Mouse (Mus musculus) midbrain, embryonic 11.5 days (tissue): ENCODE measurements around the gene Zzef1. TPM values are rescaled to one million over a fixed set of nuclear protein-coding genes. Genes with fewer than 3 reads are reported as not detected.

Experiments
- ATAC-seq: fragments of 200-750 bp; cut with Nextera tagmentation; 2 replicates; pipeline ENCODE4 v1.8.0; 2017; ENCODE audit warnings: moderate TSS enrichment, moderate library complexity; ENCODE audit not compliant: low FRiP score
- DNase-seq: peaks from one replicate; pipeline ENCODE4 v3.0.0; 2015; ENCODE audit warnings: low spot score; ENCODE audit errors: missing footprints
- H3K27ac ChIP-seq: fragments of 300-500 bp; sonication (generic); 2 replicates; pipeline ENCODE4 v1.5.1; 2014; ENCODE audit warnings: low read depth, low read length
- H3K27me3 ChIP-seq: fragments of 300-500 bp; sonication (generic); 2 replicates; pipeline ENCODE4 v1.6.1; 2014; ENCODE audit warnings: mild to moderate bottlenecking, low read length, moderate library complexity, mixed read lengths; ENCODE audit not compliant: control insufficient read depth, insufficient read depth
- H3K36me3 ChIP-seq: fragments of 300-500 bp; sonication (generic); 2 replicates; pipeline ENCODE4 v1.6.1; 2014; ENCODE audit warnings: mild to moderate bottlenecking, low read length, moderate library complexity, mixed read lengths; ENCODE audit not compliant: control insufficient read depth, insufficient read depth
- H3K4me1 ChIP-seq: fragments of 300-500 bp; sonication (generic); 2 replicates; pipeline ENCODE4 v1.6.1; 2014; ENCODE audit warnings: low read length; ENCODE audit not compliant: control insufficient read depth, insufficient read depth
- H3K4me2 ChIP-seq: fragments of 300-500 bp; sonication (generic); 2 replicates; pipeline ENCODE4 v1.6.1; 2014; ENCODE audit warnings: mild to moderate bottlenecking, moderate library complexity
- H3K4me3 ChIP-seq: fragments of 300-500 bp; sonication (generic); 2 replicates; pipeline ENCODE4 v1.5.1; 2014; ENCODE audit warnings: low read depth, low read length
- H3K9ac ChIP-seq: fragments of 300-500 bp; sonication (generic); 2 replicates; pipeline ENCODE4 v1.6.1; 2014; ENCODE audit warnings: low read length
- H3K9me3 ChIP-seq: fragments of 300-500 bp; sonication (generic); 2 replicates; pipeline ENCODE4 v1.6.1; 2016; ENCODE audit warnings: low read length; ENCODE audit not compliant: control insufficient read depth
- WGBS: fragments of 180-500 bp; shearing (Covaris S2); extraction: QIAGEN DNeasy Blood & Tissue Kit; methylation state at CpG from one replicate; pipeline ENCODE4 v1.1.7; 2014; 5-methylcytosine and 5-hydroxymethylcytosine counted together
- polyA plus RNA-seq: library from polyadenylated mRNA; unstranded; fragments of >200 nt; fragmentation: Nextera tagmentation; extraction: Ambion mirVana; gene quantifications from 2 replicates; pipeline ENCODE4 v1.2.1, GENCODE M21; 2014

Zzef1 gene
- polyA plus RNA-seq, 1 experiment from 2014 or later: 8.3 TPM

DNA sequence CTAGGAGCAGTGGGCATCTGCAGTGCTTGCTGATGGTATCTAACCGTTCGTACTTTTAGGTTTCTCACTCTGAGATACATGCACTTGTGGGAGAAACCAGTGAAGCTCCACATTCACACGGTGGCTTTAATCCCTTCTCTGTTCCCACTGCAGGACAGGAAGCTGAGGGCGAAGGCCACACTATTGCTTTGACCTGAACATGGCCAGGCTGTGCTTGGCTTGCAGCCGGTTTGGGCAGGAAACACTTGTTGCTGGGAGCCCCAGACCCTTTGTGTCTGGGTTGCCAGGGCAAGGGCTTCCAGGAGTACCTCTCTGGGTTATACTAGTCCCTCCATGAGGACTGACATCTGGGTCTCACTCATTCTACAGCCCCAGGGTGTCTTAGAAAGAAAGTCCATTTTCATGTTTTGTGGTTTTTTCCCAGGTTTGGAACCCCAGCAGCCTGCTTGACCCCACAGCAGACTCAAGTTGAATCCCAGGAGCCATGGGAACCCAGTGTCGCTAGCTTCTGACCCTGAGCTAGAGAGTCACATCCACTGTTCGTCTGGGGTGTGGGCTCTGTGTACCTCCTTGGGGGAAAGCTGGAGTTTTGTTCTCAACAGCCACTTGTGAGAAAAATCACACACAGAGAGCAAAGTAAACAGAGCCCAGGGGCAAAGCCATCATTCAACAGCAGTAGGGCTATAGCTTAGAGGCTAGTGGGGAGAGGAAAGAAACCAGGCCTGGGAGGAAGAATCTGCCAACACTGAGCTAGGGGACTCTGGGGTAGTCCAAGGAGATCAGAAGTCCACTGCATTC is 149.2 kb downstream of the Zzef1 start:
- Histone ChIP-seq H3K27ac (no peak overlapping the region), H3K4me2 (no peak overlapping the region), H3K9ac (no peak overlapping the region), H3K4me1 (peaks cover 6% of the 10 kb centered on the region), H3K36me3 (no peaks in the 10 kb centered on the region), H3K9me3 (no peaks in the 10 kb centered on the region; the same call in 1 of the 2 replicates), H3K4me3 (no peak overlapping the region), H3K27me3 (no peaks in the 10 kb centered on the region)
- ATAC-seq (no peak), DNase-seq (peak; percentile 76)
- WGBS: 51% methylated on average over 7 of the region's 7 CpGs

DNA sequence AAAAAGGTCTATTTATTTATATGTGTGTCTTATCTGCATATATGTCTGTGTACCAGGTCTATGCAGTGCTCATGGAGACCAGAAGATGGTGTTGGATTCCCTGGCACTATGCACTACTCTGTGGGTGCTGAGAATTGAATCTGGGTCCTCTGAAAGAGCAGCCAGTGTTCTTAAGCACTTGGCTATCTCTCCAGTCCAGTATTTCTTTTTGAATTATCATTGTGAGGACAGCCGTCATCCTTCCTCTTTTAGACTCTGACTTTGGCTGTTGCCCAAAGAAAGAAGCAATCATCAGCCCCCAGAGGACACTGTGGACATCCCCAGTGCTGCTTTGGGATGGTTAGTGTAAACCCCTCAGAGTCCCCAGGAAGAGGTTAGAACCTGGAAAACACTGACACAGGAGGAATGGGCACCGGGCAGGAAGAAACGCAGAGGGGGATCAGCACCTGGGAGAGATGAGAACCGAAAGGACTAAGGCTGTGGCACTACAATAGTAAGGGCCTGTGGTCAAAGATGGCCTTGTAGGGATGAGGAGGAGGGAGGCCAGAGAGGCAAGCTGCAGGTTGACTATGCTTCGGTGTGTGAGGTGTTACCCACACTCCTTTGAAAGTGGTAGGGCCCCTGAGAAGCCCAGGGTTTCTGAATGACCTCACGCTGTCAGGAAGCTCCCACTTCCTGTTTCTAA is 150.0 kb downstream of the Zzef1 start:
- 64% methylated on average over 6 of the region's 6 CpGs for WGBS
- ATAC-seq (no peak), DNase-seq (no peak)
- no peaks in the 10 kb centered on the region for H3K27me3 ChIP-seq
- no peak overlapping the region for H3K4me2 ChIP-seq
- H3K9me3 ChIP-seq: no peaks in the 10 kb centered on the region; the same call in 1 of the 2 replicates
- H3K4me3 ChIP-seq: no peak overlapping the region
- no peak overlapping the region for H3K9ac ChIP-seq
- H3K36me3 ChIP-seq: no peaks in the 10 kb centered on the region
- no peak overlapping the region for H3K27ac ChIP-seq
- peaks cover 2% of the 10 kb centered on the region; the same call in 1 of the 2 replicates for H3K4me1 ChIP-seq

GRCm38 (mm10) chr11:72946560-72947119 is 150.6 kb downstream of the Zzef1 start:
- H3K4me1 ChIP-seq: peaks cover 2% of the 10 kb centered on the region; the same call in 1 of the 2 replicates
- DNase-seq: no peak
- no peak overlapping the region for H3K4me3 ChIP-seq
- no peaks in the 10 kb centered on the region for H3K27me3 ChIP-seq
- H3K9me3 ChIP-seq: no peaks in the 10 kb centered on the region; the same call in 1 of the 2 replicates
- WGBS: 51% methylated on average over 6 of the region's 6 CpGs
- ATAC-seq: no peak
- no peak overlapping the region for H3K9ac ChIP-seq
- H3K27ac ChIP-seq: no peak overlapping the region
- H3K36me3 ChIP-seq: no peaks in the 10 kb centered on the region
- H3K4me2 ChIP-seq: no peak overlapping the region

DNA sequence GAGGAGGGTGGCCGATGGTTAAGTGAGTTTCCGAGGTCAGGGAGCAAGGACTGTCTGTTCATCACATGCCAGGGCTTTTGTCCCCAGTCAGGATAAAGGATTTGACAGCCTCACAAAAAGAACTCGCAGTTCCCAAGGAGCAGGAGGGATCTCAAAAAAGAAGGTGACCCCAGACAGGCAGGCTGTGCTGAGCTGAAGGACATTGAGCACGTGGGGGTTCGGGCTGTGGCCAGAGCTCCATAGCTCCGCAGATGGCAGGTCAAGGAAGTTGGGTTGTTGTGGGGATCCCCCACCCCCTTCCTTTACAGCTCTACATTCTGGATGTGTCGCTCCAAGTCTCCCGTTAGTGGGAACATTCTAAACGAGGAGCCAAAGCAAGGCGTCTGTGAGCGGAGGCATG is 151.8 kb downstream of the Zzef1 start:
- Histone ChIP-seq H3K4me1 (peaks cover 2% of the 10 kb centered on the region; the same call in 1 of the 2 replicates), H3K36me3 (no peaks in the 10 kb centered on the region), H3K9ac (peak overlapping the region; percentile 27; the same call in 1 of the 2 replicates), H3K4me3 (no peak overlapping the region), H3K27ac (no peak overlapping the region), H3K27me3 (no peaks in the 10 kb centered on the region), H3K9me3 (no peaks in the 10 kb centered on the region; the same call in 1 of the 2 replicates), H3K4me2 (no peak overlapping the region)
- no peak for DNase-seq
- 54% methylated on average over 11 of the region's 11 CpGs for WGBS
- ATAC-seq: no peak

GRCm38 (mm10) chr11:72948254-72948653 is 152.2 kb downstream of the Zzef1 start:
- Histone ChIP-seq H3K9me3 (no peaks in the 10 kb centered on the region; the same call in 1 of the 2 replicates), H3K4me2 (no peak overlapping the region), H3K36me3 (no peaks in the 10 kb centered on the region), H3K4me3 (no peak overlapping the region), H3K9ac (no peak overlapping the region), H3K27ac (no peak overlapping the region), H3K27me3 (no peaks in the 10 kb centered on the region), H3K4me1 (peaks cover 2% of the 10 kb centered on the region; the same call in 1 of the 2 replicates)
- ATAC-seq (no peak), DNase-seq (no peak)
- WGBS: 81% methylated on average over 7 of the region's 7 CpGs

GRCm38 (mm10) chr11:72951137-72952000 is 155.3 kb downstream of the Zzef1 start:
- Histone ChIP-seq H3K36me3 (no peaks in the 10 kb centered on the region), H3K4me3 (no peak overlapping the region), H3K4me1 (peaks cover 2% of the 10 kb centered on the region; the same call in 1 of the 2 replicates), H3K4me2 (no peak overlapping the region), H3K9me3 (no peaks in the 10 kb centered on the region; the same call in 1 of the 2 replicates), H3K27me3 (no peaks in the 10 kb centered on the region), H3K27ac (no peak overlapping the region), H3K9ac (no peak overlapping the region)
- no peak for ATAC-seq
- WGBS: 72% methylated on average over 22 of the region's 22 CpGs
- peak; percentile 79 for DNase-seq

GRCm38 (mm10) chr11:72952226-72952625 is 156.2 kb downstream of the Zzef1 start:
- Histone ChIP-seq H3K36me3 (no peaks in the 10 kb centered on the region), H3K4me3 (no peak overlapping the region), H3K27ac (no peak overlapping the region), H3K4me1 (peaks cover 2% of the 10 kb centered on the region; the same call in 1 of the 2 replicates), H3K27me3 (no peaks in the 10 kb centered on the region), H3K4me2 (no peak overlapping the region), H3K9me3 (no peaks in the 10 kb centered on the region; the same call in 1 of the 2 replicates), H3K9ac (no peak overlapping the region)
- no peak for ATAC-seq
- WGBS: 75% methylated on average over 3 of the region's 3 CpGs
- peak; percentile 39 for DNase-seq

- 89% methylated on average over 6 of the region's 6 CpGs for WGBS
- H3K4me3 ChIP-seq: no peak overlapping the region
- no peak for ATAC-seq
- no peak overlapping the region for H3K9ac ChIP-seq
- DNase-seq: no peak
- no peaks in the 10 kb centered on the region for H3K36me3 ChIP-seq
- H3K27me3 ChIP-seq: no peaks in the 10 kb centered on the region
- H3K27ac ChIP-seq: no peak overlapping the region
- no peak overlapping the region for H3K4me2 ChIP-seq
- H3K4me1 ChIP-seq: peaks cover 2% of the 10 kb centered on the region; the same call in 1 of the 2 replicates
- no peaks in the 10 kb centered on the region; the same call in 1 of the 2 replicates for H3K9me3 ChIP-seq
These were observed 156.7 kb downstream of the Zzef1 start for GRCm38 (mm10) chr11:72952697-72953096.
